Mouse (Mus musculus): ENCODE data around the gene March8. TPM values are rescaled to one million over a fixed set of nuclear protein-coding genes. Genes with fewer than 3 reads are reported as not detected.

The March8 gene
- polyA plus RNA-seq, 1 experiment from 2014 or later: 91.7 TPM

GRCm38 (mm10) chr6:116361463-116361862 lies 23.6 kb downstream of the March8 start:
- no peak for ATAC-seq (ENCODE audit: low read depth)
- Histone ChIP-seq H3K4me1 (ENCODE audit: control insufficient read depth, low read depth, low read length) (peaks cover 14% of the 10 kb centered on the region), H3K4me3 (ENCODE audit: low read depth, low read length) (no peak overlapping the region), H3K36me3 (ENCODE audit: control insufficient read depth, insufficient read depth) (peaks cover 14% of the 10 kb centered on the region; the same call in 1 of the 2 replicates), H3K27me3 (ENCODE audit: control insufficient read depth, insufficient read depth, low read depth, low read length) (no peaks in the 10 kb centered on the region), H3K4me2 (ENCODE audit: low read depth, low read length) (no peak overlapping the region), H3K9me3 (replicated peaks; ENCODE audit: control insufficient read depth, low read length) (no peaks in the 10 kb centered on the region), H3K27ac (ENCODE audit: low read length) (no peak overlapping the region), H3K9ac (ENCODE audit: low read depth, low read length) (no peak overlapping the region)
- WGBS (ENCODE audit: insufficient replicate concordance): 85% methylated on average over 3 of the region's 3 CpGs

GRCm38 (mm10) chr6:116361993-116362392 lies 24.2 kb downstream of the March8 start:
- Histone ChIP-seq H3K9me3 (replicated peaks; ENCODE audit: control insufficient read depth, low read length) (no peaks in the 10 kb centered on the region), H3K4me1 (ENCODE audit: control insufficient read depth, low read depth, low read length) (peaks cover 14% of the 10 kb centered on the region), H3K36me3 (ENCODE audit: control insufficient read depth, insufficient read depth) (peaks cover 14% of the 10 kb centered on the region; the same call in 1 of the 2 replicates), H3K9ac (ENCODE audit: low read depth, low read length) (no peak overlapping the region), H3K4me3 (ENCODE audit: low read depth, low read length) (no peak overlapping the region), H3K4me2 (ENCODE audit: low read depth, low read length) (no peak overlapping the region), H3K27ac (ENCODE audit: low read length) (no peak overlapping the region), H3K27me3 (ENCODE audit: control insufficient read depth, insufficient read depth, low read depth, low read length) (no peaks in the 10 kb centered on the region)
- 71% methylated on average over 4 of the region's 4 CpGs for WGBS (ENCODE audit: insufficient replicate concordance)
- ATAC-seq (ENCODE audit: low read depth): no peak

- H3K27ac ChIP-seq (ENCODE audit: low read length): no peak overlapping the region
- peaks cover 39% of the 10 kb centered on the region for H3K4me1 ChIP-seq (ENCODE audit: control insufficient read depth, low read depth, low read length)
Observed at GRCm38 (mm10) chr6:116367971-116368370, 30.1 kb downstream of the March8 start.

GRCm38 (mm10) chr6:116369811-116370210 lies 32.0 kb downstream of the March8 start:
- H3K27ac ChIP-seq (ENCODE audit: low read length): peak overlapping the region; percentile 86
- peak overlapping the region; percentile 15 for H3K4me3 ChIP-seq (ENCODE audit: low read depth, low read length)
- no peaks in the 10 kb centered on the region for H3K9me3 ChIP-seq (replicated peaks; ENCODE audit: control insufficient read depth, low read length)
- H3K4me2 ChIP-seq (ENCODE audit: low read depth, low read length): peak overlapping the region; percentile 59
- peaks cover 12% of the 10 kb centered on the region; the same call in 1 of the 2 replicates for H3K36me3 ChIP-seq (ENCODE audit: control insufficient read depth, insufficient read depth)
- H3K27me3 ChIP-seq (ENCODE audit: control insufficient read depth, insufficient read depth, low read depth, low read length): no peaks in the 10 kb centered on the region
- 58% methylated on average over 1 of the region's 1 CpGs for WGBS (ENCODE audit: insufficient replicate concordance)
- peak; percentile 4; the same call in 1 of the 2 replicates for ATAC-seq (ENCODE audit: low read depth)
- peaks cover 49% of the 10 kb centered on the region for H3K4me1 ChIP-seq (ENCODE audit: control insufficient read depth, low read depth, low read length)
- H3K9ac ChIP-seq (ENCODE audit: low read depth, low read length): 0 out of 2 replicates have a peak overlapping the region, but pooled peaks have one; percentile 9

More at GRCm38 (mm10) chr6:116367971-116368370, 30.1 kb downstream of the March8 start:
- no peaks in the 10 kb centered on the region for H3K27me3 ChIP-seq (ENCODE audit: control insufficient read depth, insufficient read depth, low read depth, low read length)
- H3K4me3 ChIP-seq (ENCODE audit: low read depth, low read length): no peak overlapping the region
- no peak for ATAC-seq (ENCODE audit: low read depth)
- 53% methylated on average over 11 of the region's 11 CpGs for WGBS (ENCODE audit: insufficient replicate concordance)
- no peak overlapping the region for H3K4me2 ChIP-seq (ENCODE audit: low read depth, low read length)
- H3K9ac ChIP-seq (ENCODE audit: low read depth, low read length): no peak overlapping the region
- H3K36me3 ChIP-seq (ENCODE audit: control insufficient read depth, insufficient read depth): peaks cover 12% of the 10 kb centered on the region; the same call in 1 of the 2 replicates
- no peaks in the 10 kb centered on the region for H3K9me3 ChIP-seq (replicated peaks; ENCODE audit: control insufficient read depth, low read length)

DNA sequence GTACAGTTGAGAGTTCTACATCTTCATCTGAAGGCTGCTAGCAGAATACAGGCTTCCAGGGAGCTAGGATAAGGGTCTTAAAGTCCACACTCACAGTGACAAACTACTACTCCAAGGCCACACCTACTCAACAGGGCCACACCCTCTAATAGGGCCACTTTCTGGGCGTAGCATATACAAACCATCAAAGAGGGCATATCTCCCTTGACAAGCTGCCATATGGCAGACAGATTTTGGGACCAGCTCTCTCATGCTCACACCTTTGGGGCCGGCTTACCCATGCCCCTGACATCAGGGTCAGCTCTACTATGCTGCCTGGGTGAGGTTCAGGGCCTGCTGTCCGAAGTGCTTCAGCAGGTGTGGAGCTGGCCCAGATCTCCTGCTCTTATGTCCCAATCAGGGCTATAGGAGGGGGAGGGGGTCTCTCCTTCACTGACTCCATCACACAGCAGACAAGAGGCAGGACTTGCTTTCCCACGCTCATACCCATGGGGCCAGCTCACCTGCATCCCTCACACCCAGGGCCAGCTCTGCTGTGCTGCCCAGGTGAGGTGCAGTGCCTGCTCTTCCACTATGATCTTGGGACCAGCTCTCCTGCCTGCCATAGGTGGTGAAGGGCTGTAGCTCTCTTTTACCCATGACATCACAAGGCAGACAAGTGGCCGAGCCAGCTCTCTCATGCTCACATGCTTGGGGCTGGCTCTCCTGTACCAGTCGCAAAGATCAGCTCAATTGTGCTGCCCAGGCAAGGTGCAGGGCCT lies 32.6 kb downstream of the March8 start:
- H3K27me3 ChIP-seq (ENCODE audit: control insufficient read depth, insufficient read depth, low read depth, low read length): no peaks in the 10 kb centered on the region
- H3K4me1 ChIP-seq (ENCODE audit: control insufficient read depth, low read depth, low read length): peaks cover 49% of the 10 kb centered on the region
- no peaks in the 10 kb centered on the region for H3K9me3 ChIP-seq (replicated peaks; ENCODE audit: control insufficient read depth, low read length)
- H3K9ac ChIP-seq (ENCODE audit: low read depth, low read length): peak overlapping the region; percentile 33; the same call in 1 of the 2 replicates
- H3K4me2 ChIP-seq (ENCODE audit: low read depth, low read length): peak overlapping the region; percentile 59
- 50% methylated on average over 6 of the region's 6 CpGs for WGBS (ENCODE audit: insufficient replicate concordance)
- peak overlapping the region; percentile 26 for H3K4me3 ChIP-seq (ENCODE audit: low read depth, low read length)
- peaks cover 12% of the 10 kb centered on the region; the same call in 1 of the 2 replicates for H3K36me3 ChIP-seq (ENCODE audit: control insufficient read depth, insufficient read depth)
- peak overlapping the region; percentile 86 for H3K27ac ChIP-seq (ENCODE audit: low read length)
- peak; percentile 99 for ATAC-seq (ENCODE audit: low read depth)

DNA sequence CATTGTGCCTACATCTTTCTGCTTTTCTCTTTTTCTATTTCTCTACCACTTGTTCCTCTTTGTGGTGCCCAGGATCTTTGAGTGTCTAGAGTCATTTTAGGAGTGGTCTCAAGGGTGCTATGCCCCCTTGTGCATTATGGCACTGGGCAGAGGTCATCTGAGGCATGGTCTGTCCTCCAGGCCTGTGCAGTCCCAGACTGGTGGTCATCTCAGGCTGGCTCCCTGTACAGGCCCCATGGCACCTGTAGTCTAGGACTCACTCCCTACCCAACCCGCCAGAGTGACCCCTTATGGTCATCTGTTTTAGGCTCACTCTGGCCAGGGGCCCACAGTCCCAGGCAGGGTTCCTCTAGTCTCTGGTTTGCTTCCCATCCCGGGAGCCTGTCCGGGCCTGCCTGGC lies 33.7 kb downstream of the March8 start:
- H3K27ac ChIP-seq (ENCODE audit: low read length): peak overlapping the region; percentile 17; the same call in 1 of the 2 replicates
- peaks cover 49% of the 10 kb centered on the region for H3K4me1 ChIP-seq (ENCODE audit: control insufficient read depth, low read depth, low read length)
- no peak for ATAC-seq (ENCODE audit: low read depth)

GRCm38 (mm10) chr6:116374136-116374535 lies 36.3 kb downstream of the March8 start:
- H3K9ac ChIP-seq (ENCODE audit: low read depth, low read length): no peak overlapping the region
- no peak for ATAC-seq (ENCODE audit: low read depth)
- H3K4me2 ChIP-seq (ENCODE audit: low read depth, low read length): no peak overlapping the region
- H3K27me3 ChIP-seq (ENCODE audit: control insufficient read depth, insufficient read depth, low read depth, low read length): no peaks in the 10 kb centered on the region
- WGBS (ENCODE audit: insufficient replicate concordance): 71% methylated on average over 1 of the region's 1 CpGs
- H3K36me3 ChIP-seq (ENCODE audit: control insufficient read depth, insufficient read depth): peaks cover 25% of the 10 kb centered on the region
- H3K4me3 ChIP-seq (ENCODE audit: low read depth, low read length): no peak overlapping the region
- peaks cover 36% of the 10 kb centered on the region for H3K4me1 ChIP-seq (ENCODE audit: control insufficient read depth, low read depth, low read length)
- no peaks in the 10 kb centered on the region for H3K9me3 ChIP-seq (replicated peaks; ENCODE audit: control insufficient read depth, low read length)
- no peak overlapping the region for H3K27ac ChIP-seq (ENCODE audit: low read length)

More for the DNA sequence above, 33.7 kb downstream of the March8 start:
- Histone ChIP-seq H3K9ac (ENCODE audit: low read depth, low read length) (no peak overlapping the region), H3K27me3 (ENCODE audit: control insufficient read depth, insufficient read depth, low read depth, low read length) (no peaks in the 10 kb centered on the region), H3K36me3 (ENCODE audit: control insufficient read depth, insufficient read depth) (peaks cover 6% of the 10 kb centered on the region; the same call in 1 of the 2 replicates), H3K9me3 (replicated peaks; ENCODE audit: control insufficient read depth, low read length) (no peaks in the 10 kb centered on the region), H3K4me3 (ENCODE audit: low read depth, low read length) (no peak overlapping the region), H3K4me2 (ENCODE audit: low read depth, low read length) (no peak overlapping the region)
- 87% methylated on average over 3 of the region's 3 CpGs for WGBS (ENCODE audit: insufficient replicate concordance)

DNA sequence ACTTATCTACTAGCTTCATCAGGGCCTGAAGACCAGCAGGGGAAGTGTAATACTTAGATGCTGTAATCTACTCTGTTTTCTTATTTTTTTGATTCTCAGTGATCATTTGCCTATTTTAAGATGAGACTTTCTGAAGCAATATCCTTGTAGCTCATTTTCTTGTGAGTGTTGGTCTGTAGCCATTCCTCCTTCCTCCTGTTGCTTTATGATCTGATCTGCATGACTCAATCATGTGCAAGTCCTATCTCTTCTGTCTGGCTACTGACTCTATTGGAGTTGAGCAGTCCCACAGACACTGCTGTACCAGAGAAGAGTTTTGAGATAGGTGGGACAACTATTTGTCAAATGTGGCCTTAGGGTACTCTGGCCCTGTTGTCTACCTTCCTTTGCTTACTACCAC lies 36.8 kb downstream of the March8 start:
- H3K27me3 ChIP-seq (ENCODE audit: control insufficient read depth, insufficient read depth, low read depth, low read length): no peaks in the 10 kb centered on the region
- H3K4me1 ChIP-seq (ENCODE audit: control insufficient read depth, low read depth, low read length): peaks cover 31% of the 10 kb centered on the region
- ATAC-seq (ENCODE audit: low read depth): no peak
- no peak overlapping the region for H3K27ac ChIP-seq (ENCODE audit: low read length)
- H3K36me3 ChIP-seq (ENCODE audit: control insufficient read depth, insufficient read depth): peaks cover 30% of the 10 kb centered on the region
- H3K4me3 ChIP-seq (ENCODE audit: low read depth, low read length): no peak overlapping the region
- no peaks in the 10 kb centered on the region for H3K9me3 ChIP-seq (replicated peaks; ENCODE audit: control insufficient read depth, low read length)
- no peak overlapping the region for H3K9ac ChIP-seq (ENCODE audit: low read depth, low read length)
- H3K4me2 ChIP-seq (ENCODE audit: low read depth, low read length): no peak overlapping the region

DNA sequence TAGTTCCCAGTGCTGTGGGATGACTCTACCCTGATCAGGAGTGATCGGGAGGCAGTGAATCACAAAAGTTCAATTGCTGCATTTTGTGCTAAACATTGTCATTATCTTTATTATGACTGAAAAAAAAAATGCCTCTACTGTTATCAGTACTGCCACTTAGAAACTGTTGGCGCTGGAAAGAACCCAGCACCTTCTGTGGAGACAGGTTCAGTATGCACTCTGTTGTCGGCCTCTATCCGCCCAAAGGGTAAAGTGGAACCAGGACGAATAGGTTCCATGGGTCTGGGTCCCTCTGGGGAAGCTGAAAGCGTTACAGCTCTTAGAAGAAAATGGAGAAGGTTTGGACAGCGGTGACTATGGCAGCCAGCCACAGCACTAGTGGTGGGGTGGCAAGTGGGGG lies 41.1 kb downstream of the March8 start:
- Histone ChIP-seq H3K4me1 (ENCODE audit: control insufficient read depth, low read depth, low read length) (peaks cover 7% of the 10 kb centered on the region), H3K4me3 (ENCODE audit: low read depth, low read length) (no peak overlapping the region), H3K27me3 (ENCODE audit: control insufficient read depth, insufficient read depth, low read depth, low read length) (no peaks in the 10 kb centered on the region), H3K9ac (ENCODE audit: low read depth, low read length) (no peak overlapping the region), H3K36me3 (ENCODE audit: control insufficient read depth, insufficient read depth) (peaks cover 36% of the 10 kb centered on the region), H3K9me3 (replicated peaks; ENCODE audit: control insufficient read depth, low read length) (no peaks in the 10 kb centered on the region), H3K4me2 (ENCODE audit: low read depth, low read length) (no peak overlapping the region), H3K27ac (ENCODE audit: low read length) (no peak overlapping the region)
- 63% methylated on average over 7 of the region's 7 CpGs for WGBS (ENCODE audit: insufficient replicate concordance)
- ATAC-seq (ENCODE audit: low read depth): no peak; the same call in 1 of the 2 replicates

All from liver, embryonic 16.5 days (tissue).